Mouse (Mus musculus): Measurements from ENCODE around the gene Shoc2. TPM values are rescaled to one million over a fixed set of nuclear protein-coding genes. Genes with fewer than 3 reads are reported as not detected.

Gene Shoc2
- total and polyA plus RNA-seq, 3 experiments: 14.1 to 27.1 (median 23.7) TPM

DNA sequence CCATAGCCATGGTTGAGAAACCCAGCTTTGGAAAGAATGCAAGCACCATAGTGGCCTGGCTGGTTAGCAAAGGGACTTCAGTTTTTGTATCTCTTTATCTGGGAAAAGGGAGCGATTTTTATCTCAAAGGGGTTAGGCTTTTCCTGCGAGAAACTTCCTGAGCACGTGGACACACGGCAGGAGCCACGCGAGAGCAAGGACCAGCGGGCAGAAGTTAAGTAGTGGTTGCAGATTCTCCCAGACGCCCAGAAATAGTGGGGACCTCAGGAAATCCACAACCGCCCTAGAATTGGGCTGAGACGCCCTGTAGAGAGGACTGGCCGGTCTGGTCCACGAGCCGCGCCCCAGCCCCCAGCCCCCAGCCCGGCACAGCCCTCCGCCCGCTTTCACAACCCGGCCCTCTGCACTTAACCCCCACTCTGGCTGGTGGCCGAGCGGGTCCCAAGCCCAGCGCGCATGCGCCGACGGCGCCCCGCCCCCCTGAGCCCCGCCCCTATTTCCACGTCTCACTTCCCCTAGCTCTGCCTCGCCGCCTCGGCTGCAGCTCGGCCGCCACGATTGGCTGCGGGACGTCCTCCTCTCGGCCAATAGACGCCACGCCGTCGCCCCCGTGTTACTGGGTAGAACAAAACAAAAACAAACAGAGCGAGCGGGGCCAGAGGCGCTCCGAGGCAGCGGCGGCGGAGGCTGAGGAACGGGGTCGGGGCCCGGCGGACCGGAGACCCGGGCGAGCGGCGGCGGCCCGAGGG lies 41.2 kb upstream of the Shoc2 start (continued):
- peak; percentile 34; the same call in 1 of the 2 replicates for TF ChIP-seq CHD2 (IDR thresholded peaks at IDR 0.05; ENCODE audit: low read length)
- peak; percentile 14; the same call in 1 of the 2 replicates for TF ChIP-seq USF1 (IDR thresholded peaks at IDR 0.05; ENCODE audit: low read depth, low read length)
- no peak for TF ChIP-seq E2F4 (IDR thresholded peaks at IDR 0.05; ENCODE audit: insufficient replicate concordance, low read depth, low read length)
- TF ChIP-seq TCF12 (IDR thresholded peaks at IDR 0.05; ENCODE audit: low read depth, low read length): peak; percentile 61; the same call in 1 of the 2 replicates

DNA sequence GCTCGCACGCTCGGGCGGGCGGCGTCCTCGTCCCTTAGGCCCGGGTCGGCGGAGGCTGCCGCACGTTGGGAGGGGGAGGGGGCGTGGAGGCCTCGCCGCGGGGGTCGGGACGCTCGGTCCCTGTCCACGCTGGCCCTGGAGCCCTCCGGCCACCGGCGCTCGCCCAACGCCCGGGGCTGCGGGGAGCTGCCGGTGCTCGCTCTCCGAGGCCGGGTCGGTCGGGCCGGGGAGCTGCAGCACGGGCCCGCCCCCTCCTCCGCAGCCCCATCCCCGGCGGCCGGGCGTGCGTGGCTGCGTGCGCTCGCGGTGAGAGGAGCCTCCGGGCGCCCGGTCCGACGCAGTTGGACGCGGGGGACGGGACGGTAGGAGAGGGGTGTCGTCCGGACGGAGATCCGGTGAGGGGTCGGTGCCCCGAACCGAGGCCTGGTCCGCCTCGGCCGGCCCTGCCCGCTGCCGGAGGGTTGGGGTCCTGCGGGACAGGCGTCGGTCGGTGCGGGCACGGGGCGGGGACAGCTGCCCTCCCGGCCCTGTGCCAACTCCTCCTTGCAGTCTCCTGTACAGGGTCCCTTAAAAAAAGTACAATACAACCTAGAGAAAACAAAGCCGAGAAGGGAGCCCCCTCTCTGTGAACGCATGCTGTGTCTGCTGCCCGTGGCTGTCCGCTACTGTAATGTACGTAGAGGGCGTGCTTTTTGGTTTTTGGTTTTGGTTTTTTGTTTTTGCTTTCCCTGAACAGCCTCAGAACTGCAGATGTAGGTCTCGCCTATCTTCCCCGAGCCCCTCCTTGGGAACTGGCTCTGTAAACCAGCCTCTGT lies 40.4 kb upstream of the Shoc2 start:
- peak; percentile 65 for DNase-seq (ENCODE audit: extremely low read depth)

More for the DNA sequence above, 40.4 kb upstream of the Shoc2 start:
- Histone ChIP-seq H3K27ac (ENCODE audit: insufficient read depth, low read depth) (peak overlapping the region; percentile 75), H3K36me3 (replicated peaks in 1 of 2; ENCODE audit: control insufficient read depth in 1 of 2, insufficient read depth in 1 of 2, low read length in 1 of 2) (peaks cover 8% of the 10 kb centered on the region in 2 experiments), H3K27me3 (replicated peaks) (no peaks in the 10 kb centered on the region), H3K9me3 (replicated peaks; ENCODE audit: low read length) (no peaks in the 10 kb centered on the region), H3K9ac (ENCODE audit: insufficient read depth, low read depth) (peak overlapping the region; percentile 86), H3K79me2 (replicated peaks; ENCODE audit: control insufficient read depth, extremely low read depth, insufficient read depth, poor library complexity, severe bottlenecking) (peaks cover 18% of the 10 kb centered on the region; the same call in 1 of the 2 replicates), H3K4me1 (ENCODE audit: control insufficient read depth in 1 of 2, insufficient read depth in 2 of 2) (peaks cover 16 to 64% of the 10 kb centered on the region in 2 experiments), H3K4me3 (replicated peaks in 1 of 3; ENCODE audit: low read depth in 2 of 3, low read length in 2 of 3, poor library complexity in 1 of 3) (peak overlapping the region; percentile 52 to 97 (median 93)), H3K4me2 (ENCODE audit: insufficient read depth, low read depth, poor library complexity, severe bottlenecking) (peak overlapping the region; percentile 19; the same call in 1 of the 2 replicates)
- TF ChIP-seq MEF2A (IDR thresholded peaks at IDR 0.05; ENCODE audit: borderline replicate concordance, low read depth, low read length) (0 out of 2 replicates have a peak, but pooled peaks have one; percentile 43), GABPA (IDR thresholded peaks at IDR 0.05; ENCODE audit: insufficient replicate concordance, low read depth, low read length) (no peak), CHD1 (IDR thresholded peaks at IDR 0.05; ENCODE audit: low read depth, low read length) (no peak), ZMIZ1 (IDR thresholded peaks at IDR 0.05; ENCODE audit: low read depth, low read length) (no peak), JUND (conservative IDR thresholded peaks at IDR 0.05; ENCODE audit: low read depth, low read length) (no peak), CHD2 (IDR thresholded peaks at IDR 0.05; ENCODE audit: low read length) (no peak), E2F4 (IDR thresholded peaks at IDR 0.05; ENCODE audit: insufficient replicate concordance, low read depth, low read length) (no peak), SMC3 (IDR thresholded peaks at IDR 0.05; ENCODE audit: low read depth, low read length) (peak; percentile 61), ZKSCAN1 (IDR thresholded peaks at IDR 0.05; ENCODE audit: borderline replicate concordance, low read depth, low read length) (no peak), MAX (IDR thresholded peaks at IDR 0.05; ENCODE audit: low read length) (peak; percentile 75; the same call in 1 of the 2 replicates), RCOR1 (conservative IDR thresholded peaks at IDR 0.05; ENCODE audit: low read depth, low read length) (no peak), CTCF (conservative IDR thresholded peaks at IDR 0.05 in 1 of 2, IDR thresholded peaks at IDR 0.05 in 1 of 2; ENCODE audit: low read depth in 2 of 2, low read length in 2 of 2) (peak in 1 of 2 experiments; percentile 78; a peak in 2 of 4 replicates), UBTF (IDR thresholded peaks at IDR 0.05; ENCODE audit: low read depth, low read length) (no peak), TCF12 (IDR thresholded peaks at IDR 0.05; ENCODE audit: low read depth, low read length) (peak; percentile 29; the same call in 1 of the 2 replicates), SIN3A (IDR thresholded peaks at IDR 0.05; ENCODE audit: low read length) (peak; percentile 92), RAD21 (IDR thresholded peaks at IDR 0.05; ENCODE audit: low read depth, low read length) (peak; percentile 20), NELFE (IDR thresholded peaks at IDR 0.05; ENCODE audit: low read depth, low read length) (no peak), ZNF384 (IDR thresholded peaks at IDR 0.05; ENCODE audit: low read depth, low read length) (peak; percentile 21; the same call in 1 of the 2 replicates), HCFC1 (IDR thresholded peaks at IDR 0.05; ENCODE audit: low read depth, low read length) (no peak), TBP (conservative IDR thresholded peaks at IDR 0.05; ENCODE audit: low read depth, low read length) (no peak), NRF1 (IDR thresholded peaks at IDR 0.05; ENCODE audit: low read depth, low read length) (no peak), BHLHE40 (IDR thresholded peaks at IDR 0.05; ENCODE audit: low read depth, low read length) (0 out of 2 replicates have a peak, but pooled peaks have one; percentile 31), USF1 (IDR thresholded peaks at IDR 0.05; ENCODE audit: low read depth, low read length) (no peak), USF2 (conservative IDR thresholded peaks at IDR 0.05; ENCODE audit: low read depth, low read length) (no peak), ZC3H11A (IDR thresholded peaks at IDR 0.05; ENCODE audit: low read depth, low read length) (no peak), KAT2A (IDR thresholded peaks at IDR 0.05; ENCODE audit: insufficient replicate concordance, low read length) (no peak), MAZ (IDR thresholded peaks at IDR 0.05; ENCODE audit: low read depth, low read length) (no peak)
- dilution Hi-C loops (cut with MboI; ENCODE audit: extremely low pct_ligation_motif_present, extremely low pct_unique_long_range_greater_than_20kb, low sequenced_read_pairs): no loop called here
- in situ Hi-C loops (cut with MboI; ENCODE audit: low pct_ligation_motif_present, low pct_unique_long_range_greater_than_20kb, low sequenced_read_pairs): no loop called here

Data from CH12.LX (cell line).